Mouse (Mus musculus) brain, embryonic 14.5 days (tissue): ENCODE data around the gene Plin2.

ENCODE experiments used
- CTCF ChIP-seq: fragments of 200-500 bp; IDR thresholded peaks from 2 replicates; pipeline ENCODE4 v1.5.1; 2012; ENCODE audit warnings: inconsistent platforms, mild to moderate bottlenecking, moderate library complexity, borderline replicate concordance; ENCODE audit not compliant: insufficient read depth, insufficient read length; ENCODE audit errors: extremely low read depth
- POLR2A ChIP-seq: fragments of 200-500 bp; IDR thresholded peaks from 2 replicates; pipeline ENCODE4 v1.6.1; 2012; ENCODE audit warnings: mild to moderate bottlenecking, inconsistent platforms, borderline replicate concordance; ENCODE audit not compliant: poor library complexity, insufficient read depth, insufficient read length, severe bottlenecking; ENCODE audit errors: extremely low read depth

GRCm38 (mm10) chr4:86685231-86686008 is 15.6 kb upstream of the Plin2 start:
- TF ChIP-seq CTCF (no peak), POLR2A (no peak)
